Mouse (Mus musculus) skeletal muscle tissue, adult 2 months (tissue): ENCODE data around the gene Map3k11.
"Not testable (repeated sequence)": the region's sequence is repeated elsewhere in the genome, so short reads cannot be mapped to it uniquely, and the experiment has no call there.

ENCODE experiments used
- DNase-seq: peaks from one replicate; pipeline ENCODE4 v3.0.0-alpha.2; 2012; ENCODE audit warnings: low read depth, low spot score

The Map3k11 gene

GRCm38 (mm10) chr19:5666386-5666785, 22.2 kb upstream of the Map3k11 start:
- no peak for DNase-seq

DNA sequence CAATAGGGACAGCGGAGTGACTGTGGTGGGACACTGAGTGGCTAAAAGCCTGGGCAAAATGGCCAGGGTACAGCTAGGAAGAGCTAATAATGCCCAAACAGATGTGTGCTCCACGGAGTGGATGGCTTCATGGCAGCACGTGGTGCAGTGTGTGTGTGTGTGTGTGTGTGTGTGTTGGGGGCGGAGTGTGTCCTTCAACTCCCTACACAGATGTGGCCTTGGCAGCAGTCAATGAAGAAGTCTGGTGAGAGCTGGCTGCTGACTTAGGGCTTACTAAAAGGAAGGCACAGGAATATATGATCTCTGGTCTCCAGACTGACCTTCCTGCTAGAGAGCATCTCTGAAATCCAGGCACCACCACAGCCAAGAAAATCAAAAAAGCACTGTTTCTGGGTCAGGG, 20.2 kb upstream of the Map3k11 start:
- no peak for DNase-seq

- no peak for DNase-seq
Measured at GRCm38 (mm10) chr19:5680432-5680831, 8.1 kb upstream of the Map3k11 start.

- no peak for DNase-seq
Measured at GRCm38 (mm10) chr19:5684236-5684635, 4.3 kb upstream of the Map3k11 start.

DNA sequence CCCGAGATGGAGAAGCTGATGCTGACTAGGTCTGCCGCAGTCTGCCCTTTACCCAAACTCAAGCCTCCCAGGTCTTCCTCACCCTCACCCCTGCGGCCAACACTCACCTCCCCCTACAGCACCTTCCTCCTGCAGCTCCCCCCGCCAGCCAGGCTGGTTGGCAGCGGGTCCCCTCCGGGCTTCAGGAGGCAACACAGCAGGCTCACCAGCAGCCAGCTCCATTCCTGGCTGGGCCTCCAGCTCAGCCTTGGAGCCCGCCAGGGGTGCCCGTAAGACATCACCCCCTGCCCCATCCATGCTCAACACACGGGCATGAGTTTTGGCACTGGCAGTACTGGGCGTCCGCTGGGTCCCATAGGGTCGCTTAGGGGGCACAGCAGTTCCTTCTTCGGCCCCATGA, 3.6 kb upstream of the Map3k11 start:
- DNase-seq: no peak

DNA sequence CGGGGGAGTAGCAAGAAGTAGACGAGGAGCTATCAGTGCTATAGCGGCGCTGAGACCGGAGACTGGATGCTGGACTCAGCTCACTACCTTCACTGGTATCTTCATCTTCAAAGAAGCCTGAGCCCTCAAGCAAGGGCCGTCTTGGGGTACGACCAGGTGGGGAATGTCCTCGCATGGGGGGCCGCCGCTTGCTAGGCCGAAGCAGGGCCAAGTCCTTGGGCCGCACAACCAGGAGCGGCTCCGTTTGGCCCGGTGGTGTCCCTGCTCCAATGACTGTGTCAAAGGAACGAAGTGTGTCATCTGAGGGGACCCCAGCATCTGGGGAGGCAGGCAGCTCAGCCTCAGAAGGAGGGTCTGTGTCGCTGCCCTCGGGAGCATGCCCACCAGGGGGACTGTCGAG, 3.1 kb upstream of the Map3k11 start:
- no peak for DNase-seq

DNA sequence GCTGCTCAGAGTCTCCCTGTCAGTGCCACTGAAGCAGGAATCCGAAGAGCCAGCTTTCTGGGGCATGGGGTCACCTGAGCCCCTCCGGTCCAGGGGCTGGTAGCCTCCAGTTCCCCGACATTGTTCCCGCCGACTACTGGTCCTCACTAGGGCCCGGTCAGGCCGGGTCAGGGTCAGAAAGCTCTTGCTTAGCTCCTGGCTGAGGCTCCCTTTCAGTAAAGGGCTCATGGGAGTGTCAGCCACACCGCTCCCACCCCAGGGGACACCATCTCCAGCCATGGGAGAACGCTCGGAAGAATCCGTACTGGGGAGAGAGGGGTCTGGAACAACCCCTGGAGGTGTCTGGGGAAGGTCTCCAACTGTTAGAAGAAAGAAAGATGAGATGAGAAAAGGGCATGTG, 2.7 kb upstream of the Map3k11 start:
- DNase-seq: no peak

DNA sequence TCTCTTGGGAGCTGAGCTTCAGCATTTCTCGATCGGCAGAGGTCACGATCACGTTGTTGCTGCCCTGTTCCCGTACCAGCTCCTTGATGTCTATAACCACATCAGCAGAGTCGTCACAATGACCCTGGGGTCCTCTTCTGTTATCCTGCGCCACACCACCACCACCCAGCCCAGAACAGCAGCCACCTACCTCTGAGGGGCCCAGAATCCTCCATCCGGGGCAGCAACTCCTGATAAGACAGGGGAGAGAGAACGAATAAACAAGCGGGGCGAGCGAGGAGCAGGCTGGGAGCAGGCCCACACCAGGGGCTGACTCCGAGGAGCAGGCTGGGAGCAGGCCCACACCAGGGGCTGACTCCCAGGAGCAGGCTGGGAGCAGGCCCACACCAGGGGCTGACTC, 2.1 kb upstream of the Map3k11 start:
- DNase-seq: no peak

- DNase-seq: not testable (repeated sequence)
Measured at GRCm38 (mm10) chr19:5686954-5687353, 1.6 kb upstream of the Map3k11 start.

DNA sequence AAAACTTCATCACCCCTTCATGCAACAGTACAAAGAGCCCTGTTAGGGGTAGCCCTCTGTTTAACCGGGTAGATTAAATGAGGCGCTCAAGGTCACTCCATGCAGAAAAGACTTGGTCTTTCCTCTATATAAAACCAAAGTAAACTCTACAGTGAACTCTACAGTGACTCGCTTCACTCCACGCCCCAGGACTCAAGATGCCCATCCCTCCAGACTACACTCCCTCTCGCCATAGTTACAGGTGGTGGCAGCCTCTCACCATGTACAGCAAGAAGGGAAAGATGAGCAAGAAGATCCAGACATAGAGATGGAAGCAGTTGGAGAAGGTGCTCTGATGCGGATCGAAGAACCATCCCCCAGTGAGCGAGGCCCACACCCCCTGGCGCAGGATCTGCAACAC, 804 bp upstream of the Map3k11 start:
- no peak for DNase-seq

GRCm38 (mm10) chr19:5689088-5689428, 516 bp downstream of the Map3k11 start:
- DNase-seq: no peak

GRCm38 (mm10) chr19:5689565-5690342, 1.2 kb downstream of the Map3k11 start:
- peak; percentile 84 for DNase-seq

DNA sequence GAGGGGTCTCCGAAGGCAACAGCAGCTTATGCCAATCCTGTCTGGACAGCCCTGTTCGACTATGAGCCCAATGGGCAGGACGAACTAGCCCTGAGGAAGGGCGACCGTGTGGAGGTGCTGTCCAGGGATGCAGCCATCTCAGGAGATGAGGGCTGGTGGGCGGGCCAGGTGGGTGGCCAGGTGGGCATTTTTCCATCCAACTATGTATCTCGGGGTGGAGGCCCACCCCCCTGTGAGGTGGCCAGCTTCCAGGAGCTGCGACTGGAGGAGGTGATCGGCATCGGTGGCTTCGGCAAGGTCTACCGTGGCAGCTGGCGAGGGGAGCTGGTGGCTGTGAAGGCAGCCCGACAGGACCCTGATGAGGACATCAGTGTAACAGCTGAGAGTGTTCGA, 1.8 kb downstream of the Map3k11 start:
- DNase-seq: no peak

- DNase-seq: no peak
Measured at GRCm38 (mm10) chr19:5691601-5692000, 3.1 kb downstream of the Map3k11 start.

DNA sequence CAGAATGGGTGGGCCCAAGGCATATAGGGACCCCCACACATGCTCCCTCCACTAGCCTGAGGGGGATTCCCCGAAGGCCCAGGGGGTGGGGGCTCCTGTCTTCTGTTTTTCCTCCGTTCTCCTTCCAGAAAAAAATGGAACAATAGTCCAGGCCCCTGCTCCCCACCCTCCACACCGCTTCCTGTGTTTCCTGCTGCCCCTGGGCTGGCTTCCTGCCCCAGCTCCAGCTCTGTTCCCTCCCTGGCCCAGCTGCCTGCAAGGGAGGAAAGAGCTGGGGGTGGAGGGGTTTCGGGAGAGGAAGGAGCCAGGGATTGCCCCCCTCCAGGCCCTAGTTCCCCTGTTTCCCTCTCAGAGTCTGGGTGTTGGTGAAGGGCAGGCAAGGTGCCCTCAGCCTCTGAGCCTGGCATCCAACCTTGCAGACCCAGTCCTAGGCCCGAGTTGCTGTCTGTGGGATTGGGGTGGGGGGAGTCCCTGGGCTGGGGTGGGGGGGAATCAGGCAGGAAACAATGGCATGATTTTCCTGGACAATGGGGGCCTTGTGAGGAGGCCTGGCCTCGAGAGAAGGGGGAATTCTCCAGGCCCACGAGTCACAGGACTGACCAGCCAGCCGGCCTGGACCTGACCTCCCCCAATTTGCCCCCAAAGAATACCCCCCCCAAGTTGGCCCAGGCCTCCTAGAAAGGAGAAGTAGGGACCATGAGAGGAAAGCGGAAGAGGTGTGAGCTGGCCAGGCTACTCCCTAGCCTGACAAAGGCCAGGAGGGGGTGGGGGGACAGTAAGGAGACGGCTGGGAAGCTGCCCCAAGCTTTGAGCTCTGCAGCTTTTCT, 3.8 kb downstream of the Map3k11 start:
- DNase-seq: peak; percentile 53

- no peak for DNase-seq
Measured at GRCm38 (mm10) chr19:5692913-5693396, 4.4 kb downstream of the Map3k11 start.

DNA sequence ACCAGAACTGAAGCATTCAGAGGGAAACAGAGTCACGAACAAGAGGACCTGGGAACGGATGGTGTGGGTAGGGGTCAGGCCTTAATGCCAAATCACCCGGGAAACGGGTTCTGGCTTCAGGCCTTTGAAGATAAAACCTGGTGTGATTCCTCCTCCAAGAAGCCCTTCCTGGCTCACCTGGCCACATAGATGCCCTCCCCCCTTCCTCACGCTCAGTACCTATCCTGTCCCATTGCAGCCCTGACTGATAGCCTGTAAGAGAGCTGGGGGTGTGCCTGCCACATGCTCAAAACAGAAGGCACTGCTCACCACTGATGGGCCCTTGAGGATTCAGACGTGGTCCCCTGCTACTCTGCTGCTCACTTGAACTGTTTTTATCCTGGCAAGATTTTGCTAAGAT, 5.3 kb downstream of the Map3k11 start:
- no peak for DNase-seq

GRCm38 (mm10) chr19:5695849-5696462, 7.4 kb downstream of the Map3k11 start:
- DNase-seq: no peak

DNA sequence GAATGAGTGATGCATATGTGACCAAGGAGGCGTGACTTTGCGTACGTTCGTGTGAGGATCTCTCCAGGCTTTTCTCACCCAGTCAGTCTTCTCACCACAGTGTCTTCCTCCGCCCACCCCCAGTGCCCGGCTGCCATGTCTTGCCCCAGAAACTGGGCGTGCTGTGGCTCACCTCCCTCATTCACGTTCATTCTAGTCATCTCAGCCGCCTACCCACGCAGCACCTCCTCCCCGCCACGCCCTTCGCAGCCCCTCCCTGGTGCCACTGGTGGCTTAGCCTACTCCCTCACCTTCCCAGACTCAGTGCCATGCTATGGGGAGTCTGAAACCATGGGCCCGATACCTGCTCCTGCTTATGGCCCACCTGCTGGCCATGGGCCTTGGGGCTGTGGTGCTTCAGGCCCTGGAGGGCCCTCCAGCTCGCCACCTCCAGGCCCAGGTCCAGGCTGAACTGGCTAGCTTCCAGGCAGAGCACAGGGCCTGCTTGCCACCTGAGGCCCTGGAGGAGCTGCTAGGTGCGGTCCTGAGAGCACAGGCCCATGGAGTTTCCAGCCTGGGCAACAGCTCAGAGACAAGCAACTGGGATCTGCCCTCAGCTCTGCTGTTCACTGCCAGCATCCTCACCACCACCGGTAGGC, 15.7 kb downstream of the Map3k11 start, which contains the start of gene Kcnk7:
Gene Kcnk7, plus strand, starts transcription at position 205 of the 638 bp plus-strand sequence.
- DNase-seq: no peak

DNA sequence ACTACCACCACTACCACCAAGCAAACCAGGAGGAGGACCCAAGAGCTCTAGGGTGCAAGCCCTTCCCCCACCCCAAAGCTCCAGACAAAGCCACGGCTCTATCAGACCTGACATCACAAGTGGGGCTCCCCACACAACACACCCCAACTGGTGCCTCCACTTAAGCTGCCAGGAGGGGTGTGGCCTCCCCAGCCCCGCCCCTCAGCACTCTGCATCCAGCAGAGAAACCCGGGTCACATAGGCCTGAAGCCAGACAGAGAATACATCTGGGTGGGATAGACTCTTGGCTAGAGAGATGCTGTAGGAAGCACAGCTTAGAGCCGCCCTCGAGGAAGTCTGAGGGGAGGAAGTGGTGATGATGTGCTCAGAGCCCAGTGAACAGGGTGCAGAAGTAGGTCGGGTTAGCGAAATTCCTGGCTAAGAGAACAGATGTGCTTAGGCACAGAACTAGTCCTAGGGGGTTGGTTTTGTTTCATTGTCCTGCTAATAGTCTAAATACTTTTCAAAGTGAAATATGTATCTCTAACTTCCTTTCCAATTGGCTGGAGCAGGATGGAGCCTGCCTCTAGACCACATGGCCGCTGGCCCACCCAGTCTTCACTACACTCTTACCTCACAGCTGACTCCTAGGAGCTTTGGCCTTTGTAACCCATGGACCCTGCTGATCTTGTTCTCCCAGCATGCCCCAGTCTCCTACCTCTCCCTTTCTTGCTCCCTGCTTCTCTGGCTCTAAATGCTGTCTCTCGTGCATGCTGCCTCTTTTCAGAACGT, 16.4 kb downstream of the Map3k11 start:
- DNase-seq: no peak

- DNase-seq: peak; percentile 85
Measured at GRCm38 (mm10) chr19:5710068-5710467, 21.5 kb downstream of the Map3k11 start.
